Mouse (Mus musculus) hindbrain, postnatal 0 days (tissue): ENCODE data around the gene Zfand2b. TPM values are rescaled to one million over a fixed set of nuclear protein-coding genes. Genes with fewer than 3 reads are reported as not detected.

ENCODE experiments used
- ATAC-seq: fragments of 200-750 bp; cut with Nextera tagmentation; 2 replicates; pipeline ENCODE4 v1.8.0; 2017; ENCODE audit warnings: mild to moderate bottlenecking, moderate TSS enrichment, moderate library complexity
- DNase-seq: peaks from one replicate; pipeline ENCODE4 v3.0.0-alpha.2; 2015; ENCODE audit warnings: low spot score
- H3K27ac ChIP-seq: fragments of 300-500 bp; sonication (generic); 2 replicates; pipeline ENCODE4 v1.5.1; 2014; ENCODE audit warnings: mild to moderate bottlenecking
- H3K27me3 ChIP-seq: fragments of 300-500 bp; sonication (generic); 2 replicates; pipeline ENCODE4 v1.6.1; 2014; ENCODE audit warnings: low read length, mixed read lengths; ENCODE audit not compliant: insufficient read depth
- H3K36me3 ChIP-seq: fragments of 300-500 bp; sonication (generic); 2 replicates; pipeline ENCODE4 v1.6.1; 2014; ENCODE audit warnings: low read length, mixed read lengths; ENCODE audit not compliant: insufficient read depth
- H3K4me1 ChIP-seq: fragments of 300-500 bp; sonication (generic); 2 replicates; pipeline ENCODE4 v1.6.1; 2014; ENCODE audit warnings: antibody characterized with exemption, low read length, mixed read lengths; ENCODE audit not compliant: insufficient read depth
- H3K4me2 ChIP-seq: fragments of 300-500 bp; sonication (generic); 2 replicates; pipeline ENCODE4 v1.6.1; 2014; ENCODE audit warnings: low read depth, mild to moderate bottlenecking, low read length, moderate library complexity, mixed read lengths
- H3K4me3 ChIP-seq: fragments of 300-500 bp; sonication (generic); 2 replicates; pipeline ENCODE4 v1.5.1; 2014; ENCODE audit warnings: low read length
- H3K9ac ChIP-seq: fragments of 300-500 bp; sonication (generic); replicated peaks from 2 replicates; pipeline ENCODE4 v1.6.1; 2014; ENCODE audit warnings: mild to moderate bottlenecking, low read length, moderate library complexity, mixed read lengths
- H3K9me3 ChIP-seq: fragments of 300-500 bp; sonication (generic); 2 replicates; pipeline ENCODE4 v1.6.1; 2016; ENCODE audit warnings: low read length, mixed read lengths
- CTCF ChIP-seq: IDR thresholded peaks from 2 replicates; pipeline ENCODE4 v1.5.1; 2016; ENCODE audit warnings: antibody characterized with exemption, control low read depth, low read depth
- WGBS: fragments of 180-500 bp; shearing (Covaris S2); extraction: QIAGEN DNeasy Blood & Tissue Kit; methylation state at CpG from one replicate; pipeline ENCODE4 v1.1.7; 2014; 5-methylcytosine and 5-hydroxymethylcytosine counted together
- polyA plus RNA-seq: library from polyadenylated mRNA; unstranded; fragments of >200 nt; fragmentation: Nextera tagmentation; extraction: Ambion mirVana; gene quantifications from 2 replicates; pipeline ENCODE4 v1.2.1, GENCODE M21; 2015
- total RNA-seq: library from RNA; depleted of rRNA; stranded (reverse); fragments of >200 nt; gene quantifications from 2 replicates; pipeline ENCODE4 v1.2.3, GENCODE M21; 2014

The Zfand2b gene
- total and polyA plus RNA-seq, 2 experiments from 2014 or later, result 45.0 to 49.5 TPM

GRCm38 (mm10) chr1:75181377-75181870 is 13.0 kb downstream of the Zfand2b start:
- ATAC-seq, result no peak
- no peaks in the 10 kb centered on the region for H3K9me3 ChIP-seq
- H3K27me3 ChIP-seq, result no peaks in the 10 kb centered on the region
- no peak overlapping the region for H3K27ac ChIP-seq
- H3K4me1 ChIP-seq, result peaks cover 10% of the 10 kb centered on the region
- H3K9ac ChIP-seq, result no peak overlapping the region
- no peak overlapping the region for H3K4me2 ChIP-seq
- no peak for TF ChIP-seq CTCF
- no peak for DNase-seq
- peaks cover 42% of the 10 kb centered on the region; the same call in 1 of the 2 replicates for H3K36me3 ChIP-seq
- no peak overlapping the region for H3K4me3 ChIP-seq
- WGBS, result 81% methylated on average over 4 of the region's 4 CpGs

- Histone ChIP-seq H3K4me2 (no peak overlapping the region), H3K4me3 (no peak overlapping the region), H3K27ac (no peak overlapping the region), H3K36me3 (peaks cover 46% of the 10 kb centered on the region; the same call in 1 of the 2 replicates), H3K27me3 (no peaks in the 10 kb centered on the region), H3K4me1 (peaks cover 10% of the 10 kb centered on the region), H3K9ac (no peak overlapping the region), H3K9me3 (no peaks in the 10 kb centered on the region)
- DNase-seq (no peak), ATAC-seq (no peak)
- WGBS, result 73% methylated on average over 4 of the region's 4 CpGs
- 0 out of 2 replicates have a peak, but pooled peaks have one; percentile 37 for TF ChIP-seq CTCF
Observed at GRCm38 (mm10) chr1:75182160-75182559, 13.7 kb downstream of the Zfand2b start.

GRCm38 (mm10) chr1:75185495-75185894 is 17.0 kb downstream of the Zfand2b start:
- no peak overlapping the region for H3K27ac ChIP-seq
- peaks cover 4% of the 10 kb centered on the region; the same call in 1 of the 2 replicates for H3K4me1 ChIP-seq
- no peaks in the 10 kb centered on the region for H3K9me3 ChIP-seq
- DNase-seq (no peak), ATAC-seq (no peak)
- TF ChIP-seq CTCF, result no peak
- H3K9ac ChIP-seq, result no peak overlapping the region
- WGBS, result 92% methylated on average over 11 of the region's 11 CpGs
- H3K27me3 ChIP-seq, result no peaks in the 10 kb centered on the region
- no peak overlapping the region for H3K4me2 ChIP-seq
- peaks cover 58% of the 10 kb centered on the region; the same call in 1 of the 2 replicates for H3K36me3 ChIP-seq
- no peak overlapping the region for H3K4me3 ChIP-seq

GRCm38 (mm10) chr1:75187126-75187525 is 18.7 kb downstream of the Zfand2b start:
- Histone ChIP-seq H3K9me3 (no peaks in the 10 kb centered on the region), H3K9ac (no peak overlapping the region), H3K4me3 (no peak overlapping the region), H3K4me2 (no peak overlapping the region), H3K36me3 (peaks cover 55% of the 10 kb centered on the region; the same call in 1 of the 2 replicates), H3K27ac (no peak overlapping the region), H3K4me1 (peaks cover 12% of the 10 kb centered on the region), H3K27me3 (no peaks in the 10 kb centered on the region)
- DNase-seq (no peak), ATAC-seq (no peak)
- TF ChIP-seq CTCF, result no peak

- no peak for DNase-seq
- Histone ChIP-seq H3K27me3 (no peaks in the 10 kb centered on the region), H3K27ac (no peak overlapping the region), H3K4me2 (no peak overlapping the region), H3K9ac (no peak overlapping the region), H3K4me1 (peaks cover 12% of the 10 kb centered on the region), H3K36me3 (peaks cover 47% of the 10 kb centered on the region; the same call in 1 of the 2 replicates), H3K9me3 (no peaks in the 10 kb centered on the region), H3K4me3 (no peak overlapping the region)
- no peak for ATAC-seq
- 93% methylated on average over 2 of the region's 2 CpGs for WGBS
- TF ChIP-seq CTCF, result no peak
Observed at GRCm38 (mm10) chr1:75187914-75188483, 19.6 kb downstream of the Zfand2b start.

- ATAC-seq (no peak), DNase-seq (no peak)
- Histone ChIP-seq H3K9ac (peak overlapping the region; percentile 95; the same call in 1 of the 2 replicates), H3K27me3 (no peaks in the 10 kb centered on the region), H3K4me3 (no peak overlapping the region), H3K4me1 (peaks cover 12% of the 10 kb centered on the region), H3K27ac (no peak overlapping the region), H3K36me3 (peaks cover 29% of the 10 kb centered on the region; the same call in 1 of the 2 replicates), H3K9me3 (no peaks in the 10 kb centered on the region), H3K4me2 (peak overlapping the region; percentile 99)
- 79% methylated on average over 2 of the region's 2 CpGs for WGBS
- TF ChIP-seq CTCF, result no peak
Observed at GRCm38 (mm10) chr1:75190577-75190976, 22.1 kb downstream of the Zfand2b start.

- Histone ChIP-seq H3K4me2 (peak overlapping the region; percentile 99), H3K36me3 (peaks cover 27% of the 10 kb centered on the region; the same call in 1 of the 2 replicates), H3K4me1 (peaks cover 12% of the 10 kb centered on the region), H3K27me3 (no peaks in the 10 kb centered on the region), H3K4me3 (peak overlapping the region; percentile 84), H3K9me3 (no peaks in the 10 kb centered on the region), H3K9ac (peak overlapping the region; percentile 95), H3K27ac (peak overlapping the region; percentile 96)
- no peak for ATAC-seq
- TF ChIP-seq CTCF, result no peak
- WGBS, result 44% methylated on average over 5 of the region's 5 CpGs
- no peak for DNase-seq
Observed at GRCm38 (mm10) chr1:75191258-75191621, 22.8 kb downstream of the Zfand2b start.
